Mouse (Mus musculus): ENCODE measurements around the gene Pira2.
"Not testable (repeated sequence)": the region's sequence is repeated elsewhere in the genome, so short reads cannot be mapped to it uniquely, and the experiment has no call there.

Pira2 gene

GRCm38 (mm10) chr7:3844951-3845350 is at the start of gene Pira2:
Gene Pira2, minus strand, starts transcription at chr7:3845051.
- not testable (repeated sequence) for DNase-seq (ENCODE audit: low spot score in 2 of 2)

- DNase-seq (ENCODE audit: low spot score in 2 of 2): not testable (repeated sequence)
Observed at GRCm38 (mm10) chr7:3875032-3875431, 30.2 kb upstream of the Pira2 start.

- not testable (repeated sequence) for DNase-seq (ENCODE audit: low spot score in 2 of 2)
Observed at GRCm38 (mm10) chr7:3837854-3838253, 7.0 kb downstream of the Pira2 start.

GRCm38 (mm10) chr7:3830633-3831032 is 14.2 kb downstream of the Pira2 start:
- DNase-seq (ENCODE audit: low spot score in 2 of 2): not testable (repeated sequence)

GRCm38 (mm10) chr7:3825599-3825998 is 19.3 kb downstream of the Pira2 start, which contains the start of gene Gm15448:
Gene Gm15448, minus strand, starts transcription at chr7:3825687.
- DNase-seq (ENCODE audit: low spot score in 2 of 2): not testable (repeated sequence)

- DNase-seq (ENCODE audit: low spot score in 2 of 2): not testable (repeated sequence)
Observed at GRCm38 (mm10) chr7:3811912-3812311, 32.9 kb downstream of the Pira2 start.

GRCm38 (mm10) chr7:3802935-3803334 is 41.9 kb downstream of the Pira2 start:
- not testable (repeated sequence) for DNase-seq (ENCODE audit: low spot score in 2 of 2)

- DNase-seq (ENCODE audit: low spot score in 2 of 2): not testable (repeated sequence)
Observed at GRCm38 (mm10) chr7:3799940-3800339, 44.9 kb downstream of the Pira2 start.

GRCm38 (mm10) chr7:3796286-3796685 is 48.6 kb downstream of the Pira2 start:
- DNase-seq (ENCODE audit: low spot score in 2 of 2): not testable (repeated sequence)

Data from cerebellum, postnatal 4 days (tissue).